Mouse (Mus musculus) kidney, postnatal 4 days (tissue): ENCODE results near the gene Pex1.
"Not testable (repeated sequence)": the region's sequence is repeated elsewhere in the genome, so short reads cannot be mapped to it uniquely, and the experiment has no call there.

ENCODE experiments used
- DNase-seq, 2 experiments: peaks; one replicate each; pipeline ENCODE4 v3.0.0; 2021; ENCODE audit warnings: mixed read lengths in 2 of 2

Gene Pex1

DNA sequence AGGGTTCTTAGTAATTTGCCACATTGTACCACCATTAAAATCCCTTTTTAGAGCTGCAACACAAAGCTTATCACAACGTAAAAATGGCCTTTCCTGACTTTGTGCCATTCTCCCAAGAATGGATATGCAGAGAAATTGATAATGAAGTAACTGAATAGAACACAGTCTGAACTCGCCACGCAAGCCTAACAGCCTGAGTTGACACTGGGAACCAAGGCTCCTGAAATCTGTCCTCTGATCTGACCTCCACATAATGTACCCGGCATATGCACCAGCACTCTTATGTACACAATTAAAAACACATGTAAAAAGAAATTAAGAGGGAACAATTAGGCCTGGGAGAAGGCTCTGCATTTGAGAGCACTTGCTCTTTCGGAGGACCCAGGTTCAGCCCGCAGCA is 49.5 kb downstream of the Pex1 start:
- no peak for DNase-seq

- peak in 1 of 2 experiments; percentile 6 for DNase-seq
Measured at GRCm38 (mm10) chr5:3646539-3646938, 50.7 kb downstream of the Pex1 start.

DNA sequence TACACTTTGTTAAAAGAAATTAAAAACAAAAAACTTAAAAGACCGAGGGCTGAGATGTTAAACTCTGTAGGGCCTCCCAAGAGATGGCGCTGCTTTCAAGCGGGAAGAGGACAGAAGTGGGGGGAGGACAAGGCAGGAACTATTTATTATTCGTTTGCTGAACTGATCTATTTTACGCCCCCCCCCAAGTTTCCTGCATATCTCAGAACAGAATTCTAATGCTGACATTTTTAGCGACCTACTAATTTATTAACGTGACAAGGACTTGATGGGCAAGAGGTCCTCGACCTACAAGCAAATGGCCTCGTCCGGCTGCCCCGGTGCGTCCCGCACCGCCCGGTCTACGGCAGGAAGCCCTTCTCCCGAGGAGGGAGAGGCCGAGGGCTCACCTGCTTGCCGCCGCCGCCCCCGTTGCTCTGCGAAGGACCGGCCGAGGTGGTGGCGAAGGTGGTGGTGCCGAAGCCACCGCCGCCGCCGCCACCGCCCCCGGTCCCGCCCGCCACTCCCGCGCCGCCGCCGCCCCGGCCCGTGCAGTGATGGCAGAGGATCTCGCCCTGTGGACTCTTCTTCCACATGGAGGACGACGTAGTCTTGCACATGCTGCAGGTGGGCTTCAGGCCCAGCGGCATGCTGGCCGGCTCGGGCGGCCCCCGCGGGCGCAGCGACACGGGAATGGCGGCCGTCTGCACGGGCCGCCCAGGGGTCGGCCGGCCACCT is 51.3 kb downstream of the Pex1 start:
- peak; percentile 69 to 74 for DNase-seq

DNA sequence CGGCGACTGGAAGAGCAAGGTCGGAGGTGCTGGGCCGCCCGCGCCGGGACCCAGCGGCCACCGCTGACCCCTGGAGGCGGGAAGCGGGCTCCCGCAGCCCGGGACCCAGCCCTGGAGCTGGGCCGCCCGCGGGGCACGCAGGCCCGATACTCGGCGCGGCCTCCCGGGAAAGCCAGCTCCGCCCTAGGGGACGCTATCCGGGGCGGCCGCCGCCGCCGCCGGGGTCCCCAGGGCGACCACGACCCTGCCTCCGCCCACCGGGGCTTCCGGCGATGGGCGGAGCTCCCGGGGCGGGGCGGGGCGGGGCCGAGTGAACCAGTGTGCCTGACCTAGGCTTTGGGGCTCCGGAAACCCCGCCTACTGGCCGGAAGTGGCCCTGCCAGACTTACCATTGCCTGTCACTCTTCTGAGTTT is 51.8 kb downstream of the Pex1 start:
- peak; percentile 91 to 96 for DNase-seq

DNA sequence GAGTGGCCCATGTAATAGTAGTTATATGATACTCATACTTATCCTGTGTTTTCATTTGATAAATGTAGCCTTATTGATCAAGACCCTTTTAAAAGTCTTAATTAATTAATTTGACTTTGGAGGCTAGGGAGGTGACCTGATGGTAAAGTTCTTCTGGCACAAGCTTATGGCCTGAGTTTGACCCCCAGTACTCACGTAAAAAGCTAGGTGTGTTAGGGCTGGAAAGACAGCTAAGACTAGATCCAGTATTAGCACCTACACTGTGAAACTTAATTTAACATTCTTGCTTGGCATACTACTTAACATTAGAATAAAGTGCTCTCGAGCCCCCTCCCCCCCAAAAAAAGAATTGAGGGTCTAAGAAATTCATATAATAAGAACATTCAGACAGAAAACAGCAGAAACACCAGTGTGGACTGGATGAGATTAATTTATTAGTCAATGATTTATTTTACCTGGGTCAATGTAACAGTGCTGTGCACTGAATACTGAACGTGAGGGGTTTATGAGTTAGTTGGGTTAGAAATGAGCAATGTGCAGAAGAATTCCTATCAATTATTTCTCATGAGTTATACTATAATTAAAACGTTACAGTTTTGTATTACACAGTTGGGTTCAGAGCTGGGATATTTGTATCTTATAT is 52.5 kb downstream of the Pex1 start:
- DNase-seq = no peak

GRCm38 (mm10) chr5:3648849-3649210 is 53.0 kb downstream of the Pex1 start:
- no peak for DNase-seq

- no peak for DNase-seq
Measured at GRCm38 (mm10) chr5:3650881-3651280, 55.0 kb downstream of the Pex1 start, which contains the start of gene Tmbim7. TSS of gene Tmbim7 (plus strand) at chr5:3651181.

- DNase-seq = no peak
Measured at GRCm38 (mm10) chr5:3651621-3652020, 55.8 kb downstream of the Pex1 start.

DNA sequence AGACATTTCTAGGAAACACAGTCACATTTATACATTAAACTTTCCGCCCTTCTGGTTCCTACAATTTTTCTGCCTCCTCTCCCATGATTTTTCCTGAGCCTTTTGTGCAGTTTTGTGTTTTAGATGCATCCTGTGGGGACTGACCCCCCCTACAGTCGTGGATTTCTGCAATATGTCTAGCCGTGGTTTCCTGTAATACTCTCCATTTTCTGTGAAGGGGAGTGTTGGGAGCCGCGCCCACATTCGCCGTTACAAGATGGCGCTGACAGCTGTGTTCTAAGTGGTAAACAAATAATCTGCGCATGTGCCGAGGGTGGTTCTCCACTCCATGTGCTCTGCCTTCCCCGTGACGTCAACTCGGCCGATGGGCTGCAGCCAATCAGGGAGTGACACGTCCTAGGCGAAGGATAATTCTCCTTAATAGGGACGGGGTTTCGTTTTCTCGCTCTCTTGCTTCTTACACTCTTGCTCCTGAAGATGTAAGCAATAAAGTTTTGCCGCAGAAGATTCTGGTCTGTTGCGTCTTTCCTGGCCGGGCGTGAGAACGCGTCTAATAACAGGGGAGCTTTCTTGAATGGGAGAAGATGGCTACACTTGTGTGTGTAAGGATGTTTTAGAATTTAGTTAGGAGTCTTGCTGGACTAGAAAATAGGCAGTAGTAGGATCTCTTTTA is 57.2 kb downstream of the Pex1 start:
- not testable (repeated sequence) for DNase-seq

GRCm38 (mm10) chr5:3653801-3654200 is 57.9 kb downstream of the Pex1 start:
- DNase-seq = no peak

- no peak for DNase-seq
Measured at GRCm38 (mm10) chr5:3657085-3657484, 61.2 kb downstream of the Pex1 start, which contains the start of gene Gatad1. TSS of gene Gatad1 (minus strand) at chr5:3657185.

DNA sequence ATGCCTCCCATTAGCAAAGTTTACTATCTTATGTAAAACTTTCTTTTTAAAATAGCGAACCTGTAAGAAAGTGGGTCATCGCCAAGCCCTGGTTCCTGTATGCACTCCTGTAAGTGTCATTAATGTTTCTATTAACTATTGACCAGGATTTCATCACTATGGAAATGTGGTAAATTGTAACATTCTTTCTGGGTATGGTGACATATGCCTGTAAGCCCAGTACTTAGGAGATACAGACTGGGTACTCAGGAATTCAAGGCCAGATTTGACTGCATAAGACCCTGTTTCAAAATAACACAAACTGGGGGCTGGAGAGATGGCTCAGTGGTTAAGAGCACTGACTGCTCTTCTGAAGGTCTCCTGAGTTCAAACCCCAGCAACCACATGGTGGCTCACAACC is 69.4 kb downstream of the Pex1 start:
- DNase-seq = no peak

DNA sequence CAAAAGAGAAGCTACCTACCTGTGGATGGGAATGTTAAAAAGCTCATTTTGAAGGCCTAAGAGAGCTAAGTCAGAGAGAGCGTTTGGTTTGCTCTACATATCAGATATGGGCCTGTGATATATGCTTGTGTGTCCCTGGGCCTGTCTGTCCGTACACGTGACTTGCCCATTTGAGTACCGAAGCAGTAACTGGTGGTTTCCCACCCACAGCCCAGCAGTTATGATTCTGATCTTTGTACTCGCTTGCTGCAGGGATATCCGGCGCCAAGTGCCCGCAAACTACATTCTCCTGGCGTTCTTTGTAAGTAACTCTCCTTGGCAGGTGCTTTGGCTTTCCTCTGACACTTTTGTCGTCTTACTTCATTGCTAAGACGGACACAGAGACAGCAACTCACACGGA is 70.7 kb downstream of the Pex1 start:
- DNase-seq = no peak

DNA sequence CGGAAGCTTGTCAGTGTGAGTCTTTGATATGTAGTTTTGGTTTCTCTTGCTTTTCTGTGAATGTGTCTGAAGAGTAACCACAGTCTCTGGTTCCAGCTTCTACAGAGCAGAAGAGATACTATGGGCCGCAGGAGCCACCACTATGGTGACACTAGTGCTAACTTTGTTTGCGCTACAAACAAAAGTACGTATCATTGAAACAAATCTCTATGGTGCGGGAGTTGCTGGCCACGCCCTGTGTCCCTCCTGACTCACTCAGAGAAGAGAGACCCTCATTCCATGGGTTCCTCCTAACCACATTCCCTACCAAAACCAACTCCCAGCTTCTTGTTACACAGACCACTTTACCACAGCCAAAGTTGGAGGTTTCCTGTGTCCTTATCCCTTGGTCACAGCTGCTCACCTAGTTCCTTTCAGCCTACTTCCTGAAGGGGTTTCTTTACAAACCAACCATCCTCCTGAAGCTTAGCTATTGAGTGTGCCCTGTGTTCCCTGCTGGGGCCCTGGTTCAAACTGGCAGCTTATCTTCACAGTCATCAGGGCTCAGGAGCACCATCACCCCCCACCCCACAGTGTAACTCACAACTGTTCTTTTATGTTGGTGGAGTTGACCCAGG is 74.2 kb downstream of the Pex1 start:
- no peak for DNase-seq
